Mouse (Mus musculus) inflammation-experienced regulatory T-cells, adult 6 months (primary cell): ENCODE results near the gene Qtrt2. TPM values are rescaled to one million over a fixed set of nuclear protein-coding genes. Genes with fewer than 3 reads are reported as not detected.

Experiments
- ATAC-seq: one replicate; pipeline ENCODE4 v1.8.0; 2017
- polyA plus RNA-seq, 3 experiments: library from polyadenylated mRNA; unstranded; fragments of 100-300 nt; shearing (Covaris generic); gene quantifications; one replicate each; pipeline ENCODE4 v1.2.1; 2017

Gene Qtrt2
- polyA plus RNA-seq, 3 experiments from 2014 or later = 7.2 to 22.0 (median 18.6) TPM

GRCm38 (mm10) chr16:43814644-43815043 is 112.0 kb downstream of the Qtrt2 start:
- ATAC-seq = no peak

Other genes starting within 250 kb of the Qtrt2 start
- gene Drd3, start 172.8 kb downstream of the Qtrt2 start, polyA plus RNA-seq = not detected
- 10 to 100 TPM in 2 of 3 experiments, 1 to 10 TPM in 1; 7.2 to 24.6 (median 15.0) TPM for gene Ccdc191, start 37.0 kb downstream of the Qtrt2 start, polyA plus RNA-seq
- 1 to 10 TPM in 2 of 3 experiments, under 1 TPM in 1; 0.87 to 3.0 (median 2.5) TPM for gene Zdhhc23, start 53.0 kb upstream of the Qtrt2 start, polyA plus RNA-seq
- 1 to 10 TPM; 3.9 to 5.8 (median 4.9) TPM for gene Gramd1c, start 136.5 kb upstream of the Qtrt2 start, polyA plus RNA-seq
- 10 to 100 TPM; 31.2 to 43.0 (median 36.4) TPM for gene Atp6v1a, start 212.9 kb upstream of the Qtrt2 start, polyA plus RNA-seq
- 10 to 100 TPM; 22.5 to 49.0 (median 24.8) TPM for gene Naa50, start 213.0 kb upstream of the Qtrt2 start, polyA plus RNA-seq
- gene Usf3, start 246.4 kb upstream of the Qtrt2 start, polyA plus RNA-seq = 1 to 10 TPM; 3.2 to 6.5 (median 5.5) TPM